Mouse (Mus musculus) Patski (cell line): ENCODE data around the gene Slc51b. TPM values are rescaled to one million over a fixed set of nuclear protein-coding genes. Genes with fewer than 3 reads are reported as not detected.
A peak's percentile ranks its signal among the peaks of the same experiment; 100 is the strongest.

Experiments
- ATAC-seq: fragments of 100-300 bp; one replicate; pipeline ENCODE4 v1.8.0; 2021
- CTCF ChIA-PET: fragments of 350-600 bp; sonication (Branson Sonifier 250); formaldehyde crosslinking; loops from one replicate; lab custom pipeline; 2022; ENCODE audit warnings: inconsistent platforms; lab: Charles Lee
- POLR2A ChIA-PET: fragments of 350-600 bp; sonication (Branson Sonifier 250); formaldehyde crosslinking; loops from one replicate; lab custom pipeline; 2022; ENCODE audit warnings: antibody characterized with exemption, inconsistent platforms; lab: Charles Lee
- DNase-seq: peaks from one replicate; pipeline ENCODE4 v3.0.0-alpha.2; 2011; ENCODE audit warnings: low read depth, low spot score
- H3K27me3 ChIP-seq: fragments of 371-371 bp; one replicate; pipeline ENCODE4 v1.5.1; 2021
- CTCF ChIP-seq: fragments of 100-300 bp; IDR thresholded peaks from one replicate; pipeline ENCODE4 v1.5.1; 2021
- in situ Hi-C: fragments of 300-500 bp; cut with MboI; formaldehyde crosslinking; loops from 3 replicates; pipeline ENCODE4 v1.11.1; 2018; ENCODE audit warnings: low pct_unique_long_range_greater_than_20kb, mixed read lengths
- polyA plus RNA-seq: library from polyadenylated mRNA; unstranded; gene quantifications from one replicate; pipeline ENCODE4 v1.2.3, GENCODE M21; 2021

The Slc51b gene
- polyA plus RNA-seq = 0.26 TPM

- no peaks in the 10 kb centered on the region for H3K27me3 ChIP-seq
- DNase-seq (no peak), ATAC-seq (no peak)
- ChIA-PET POLR2A (no interaction called here), CTCF (interaction anchor here (1.2 kb wide), 1 partner anchor 52 kb away, joined by 3 read pairs; no protein-coding TSS in a partner anchor)
- in situ Hi-C loops = loop anchor here (10.0 kb wide), 1 partner anchor 198 kb away; no protein-coding TSS in a partner anchor
- TF ChIP-seq CTCF = no peak
These were observed at the start of gene Slc51b for GRCm38 (mm10) chr9:65422760-65423501. Gene Slc51b (minus strand): TSS chr9:65422955.

GRCm38 (mm10) chr9:65467686-65468085 lies 44.9 kb upstream of the Slc51b start:
- CTCF ChIA-PET = no interaction called here

GRCm38 (mm10) chr9:65465241-65465640 lies 42.5 kb upstream of the Slc51b start:
- ChIA-PET CTCF (no interaction called here), POLR2A (no interaction called here)
- ATAC-seq (no peak), DNase-seq (no peak)
- no peaks in the 10 kb centered on the region for H3K27me3 ChIP-seq
- TF ChIP-seq CTCF = no peak
- in situ Hi-C loops = no loop called here

More at GRCm38 (mm10) chr9:65467686-65468085, 44.9 kb upstream of the Slc51b start:
- TF ChIP-seq CTCF = no peak
- in situ Hi-C loops = no loop called here
- no peak for ATAC-seq
- POLR2A ChIA-PET = no interaction called here
- H3K27me3 ChIP-seq = no peaks in the 10 kb centered on the region
- no peak for DNase-seq

- CTCF ChIA-PET = interaction anchor here (0.8 kb wide), 1 partner anchor 60 kb away, joined by 3 read pairs; no protein-coding TSS in a partner anchor
- no peak for TF ChIP-seq CTCF
- no peaks in the 10 kb centered on the region for H3K27me3 ChIP-seq
- no peak for ATAC-seq
- in situ Hi-C loops = no loop called here
- DNase-seq = no peak
- POLR2A ChIA-PET = no interaction called here
These were observed 41.4 kb upstream of the Slc51b start for GRCm38 (mm10) chr9:65464161-65464560.

- no peaks in the 10 kb centered on the region for H3K27me3 ChIP-seq
- DNase-seq (no peak), ATAC-seq (no peak)
- CTCF ChIA-PET = interaction anchor here (0.7 kb wide), 1 partner anchor 11 kb away, joined by 3 read pairs; no protein-coding TSS in a partner anchor
- POLR2A ChIA-PET = interaction anchor here (0.6 to 0.7 kb wide), 2 partner anchors 212 to 222 kb away, joined by 3 read pairs; no protein-coding TSS in a partner anchor
- no peak for TF ChIP-seq CTCF
- in situ Hi-C loops = no loop called here
These were observed 39.8 kb upstream of the Slc51b start for GRCm38 (mm10) chr9:65462544-65462943.

GRCm38 (mm10) chr9:65460732-65461442 lies 38.1 kb upstream of the Slc51b start, which contains the start of gene Spg21:
Gene Spg21 (plus strand): TSS chr9:65460947.
- ChIA-PET CTCF (interaction anchor here (1.1 to 1.2 kb wide), 2 partner anchors 11 to 20 kb away, joined by 3 read pairs; no protein-coding TSS in a partner anchor), POLR2A (no interaction called here)
- in situ Hi-C loops = no loop called here
- peak; percentile 81 for ATAC-seq
- TF ChIP-seq CTCF = no peak
- H3K27me3 ChIP-seq = no peaks in the 10 kb centered on the region
- DNase-seq = peak; percentile 68

GRCm38 (mm10) chr9:65460198-65460597 lies 37.4 kb upstream of the Slc51b start:
- DNase-seq (no peak), ATAC-seq (no peak)
- H3K27me3 ChIP-seq = no peaks in the 10 kb centered on the region
- in situ Hi-C loops = no loop called here
- ChIA-PET POLR2A (interaction anchor here (1.3 kb wide), 1 partner anchor 12 kb away, joined by 5 read pairs; no protein-coding TSS in a partner anchor), CTCF (interaction anchor here (0.8 to 1.2 kb wide), 2 partner anchors 10 to 12 kb away, joined by 3 read pairs; no protein-coding TSS in a partner anchor)
- no peak for TF ChIP-seq CTCF

GRCm38 (mm10) chr9:65458975-65459374 lies 36.2 kb upstream of the Slc51b start:
- H3K27me3 ChIP-seq = no peaks in the 10 kb centered on the region
- ATAC-seq = no peak
- no peak for DNase-seq
- ChIA-PET POLR2A (interaction anchor here (0.6 to 1.3 kb wide), 2 partner anchors 10 to 39 kb away, joined by 3 to 5 read pairs; no protein-coding TSS in a partner anchor), CTCF (no interaction called here)
- in situ Hi-C loops = loop anchor here (10.0 kb wide), 1 partner anchor 126 kb away; the partner anchor contains the start of genes Pif1 and Plekho2
- no peak for TF ChIP-seq CTCF

- CTCF ChIA-PET = no interaction called here
These were observed 25.2 kb upstream of the Slc51b start for GRCm38 (mm10) chr9:65447951-65448350.

GRCm38 (mm10) chr9:65444692-65445091 lies 21.9 kb upstream of the Slc51b start:
- in situ Hi-C loops = no loop called here
- no peak for TF ChIP-seq CTCF
- ATAC-seq (no peak), DNase-seq (no peak)
- H3K27me3 ChIP-seq = no peaks in the 10 kb centered on the region
- ChIA-PET POLR2A (interaction anchor here (0.6 kb wide), 1 partner anchor 164 kb away, joined by 4 read pairs; no protein-coding TSS in a partner anchor), CTCF (no interaction called here)

More at GRCm38 (mm10) chr9:65447951-65448350, 25.2 kb upstream of the Slc51b start:
- H3K27me3 ChIP-seq = no peaks in the 10 kb centered on the region
- no peak for DNase-seq
- POLR2A ChIA-PET = interaction anchor here (0.7 to 1.9 kb wide), 2 partner anchors 12 to 13 kb away, joined by 3 to 5 read pairs; partner anchors contain the start of gene Mtfmt
- in situ Hi-C loops = no loop called here
- TF ChIP-seq CTCF = no peak
- no peak for ATAC-seq
